Mouse (Mus musculus): Measurements from ENCODE around the gene Nptx1. TPM values are rescaled to one million over a fixed set of nuclear protein-coding genes. Genes with fewer than 3 reads are reported as not detected.

Nptx1 gene
- polyA plus RNA-seq, 1 experiment from 2014 or later = 1.0 TPM

DNA sequence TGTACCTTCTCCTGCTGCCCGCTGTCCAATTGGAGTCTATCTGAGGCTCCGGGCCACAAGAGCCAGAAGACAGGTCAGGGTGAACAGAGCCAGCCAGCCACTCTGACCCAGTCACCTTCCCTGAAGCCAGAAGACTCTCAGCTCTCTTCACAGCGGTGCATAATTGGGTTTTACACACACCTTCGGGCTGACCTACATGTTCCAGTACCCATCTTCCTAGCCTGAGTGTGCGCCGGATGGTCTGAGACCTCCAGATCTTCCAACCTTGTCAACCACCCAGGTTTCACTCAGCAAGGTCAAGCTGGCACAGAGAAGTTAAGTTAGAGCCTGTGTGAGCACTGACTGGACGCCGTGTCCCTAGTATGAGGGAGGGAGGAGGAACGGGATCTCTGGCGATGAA, 16.8 kb upstream of the Nptx1 start:
- WGBS = 84% methylated on average over 10 of the region's 10 CpGs
- H3K4me2 ChIP-seq = no peak overlapping the region
- no peak overlapping the region for H3K9ac ChIP-seq (replicated peaks)
- peaks cover 23% of the 10 kb centered on the region for H3K4me1 ChIP-seq (replicated peaks)
- H3K4me3 ChIP-seq (replicated peaks) = no peak overlapping the region
- no peak for ATAC-seq (ENCODE audit: insufficient number of reproducible peaks, insufficient read depth, low FRiP score, low TSS enrichment, low read depth)
- H3K36me3 ChIP-seq = no peaks in the 10 kb centered on the region
- H3K9me3 ChIP-seq = no peaks in the 10 kb centered on the region
- peaks cover 44% of the 10 kb centered on the region for H3K27me3 ChIP-seq
- no peak overlapping the region for H3K27ac ChIP-seq

DNA sequence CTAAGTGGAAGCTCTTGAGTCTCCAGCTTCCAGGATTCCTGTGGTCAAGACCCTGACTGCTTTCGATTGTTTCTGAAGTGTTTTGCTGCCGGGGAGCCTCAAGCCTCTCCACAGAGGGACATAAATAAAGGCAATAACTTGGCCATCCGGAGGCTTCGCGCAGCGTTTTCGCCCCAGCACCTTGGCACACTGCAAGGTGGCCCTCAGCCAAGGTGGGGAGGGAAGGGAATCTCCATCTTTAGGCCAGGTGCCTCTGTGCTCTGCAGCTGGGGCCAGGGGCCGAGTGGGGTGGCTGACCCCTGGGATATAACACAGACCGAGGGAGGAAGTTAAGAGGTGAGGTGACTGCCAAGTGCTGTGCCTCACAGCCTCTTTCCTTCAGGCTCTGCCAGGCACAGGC, 15.6 kb upstream of the Nptx1 start:
- Histone ChIP-seq H3K9ac (replicated peaks) (peak overlapping the region; percentile 19; the same call in 1 of the 2 replicates), H3K4me2 (no peak overlapping the region), H3K36me3 (no peaks in the 10 kb centered on the region), H3K27ac (no peak overlapping the region), H3K9me3 (no peaks in the 10 kb centered on the region), H3K4me1 (replicated peaks) (peaks cover 35% of the 10 kb centered on the region), H3K27me3 (peaks cover 44% of the 10 kb centered on the region), H3K4me3 (replicated peaks) (no peak overlapping the region)
- ATAC-seq (ENCODE audit: insufficient number of reproducible peaks, insufficient read depth, low FRiP score, low TSS enrichment, low read depth) = no peak
- WGBS = 55% methylated on average over 9 of the region's 9 CpGs

DNA sequence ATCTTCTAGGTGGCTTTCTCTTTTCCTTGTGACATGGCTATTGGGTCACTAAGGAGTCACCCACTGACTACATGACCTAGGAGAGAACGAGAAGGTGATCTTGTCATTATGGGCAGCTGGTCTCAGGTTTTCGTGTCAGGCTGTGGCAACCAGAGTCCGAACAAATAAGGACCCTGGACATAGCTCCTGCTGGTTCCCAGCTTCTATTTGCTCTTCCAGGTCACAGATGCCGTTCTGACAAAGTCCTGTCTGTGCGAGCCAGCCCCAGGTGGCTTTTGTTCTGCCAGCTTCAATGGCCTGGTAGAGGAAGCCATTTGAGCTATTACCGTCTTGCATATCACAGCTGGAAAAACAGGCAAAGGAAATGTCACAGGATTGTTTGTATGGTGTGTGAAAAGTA, 14.7 kb upstream of the Nptx1 start:
- Histone ChIP-seq H3K4me3 (replicated peaks) (no peak overlapping the region), H3K4me1 (replicated peaks) (peaks cover 41% of the 10 kb centered on the region), H3K36me3 (no peaks in the 10 kb centered on the region), H3K9ac (replicated peaks) (no peak overlapping the region; the same call in 1 of the 2 replicates), H3K4me2 (no peak overlapping the region), H3K27ac (no peak overlapping the region), H3K27me3 (peaks cover 45% of the 10 kb centered on the region), H3K9me3 (no peaks in the 10 kb centered on the region)
- WGBS = 53% methylated on average over 6 of the region's 6 CpGs
- ATAC-seq (ENCODE audit: insufficient number of reproducible peaks, insufficient read depth, low FRiP score, low TSS enrichment, low read depth) = no peak

DNA sequence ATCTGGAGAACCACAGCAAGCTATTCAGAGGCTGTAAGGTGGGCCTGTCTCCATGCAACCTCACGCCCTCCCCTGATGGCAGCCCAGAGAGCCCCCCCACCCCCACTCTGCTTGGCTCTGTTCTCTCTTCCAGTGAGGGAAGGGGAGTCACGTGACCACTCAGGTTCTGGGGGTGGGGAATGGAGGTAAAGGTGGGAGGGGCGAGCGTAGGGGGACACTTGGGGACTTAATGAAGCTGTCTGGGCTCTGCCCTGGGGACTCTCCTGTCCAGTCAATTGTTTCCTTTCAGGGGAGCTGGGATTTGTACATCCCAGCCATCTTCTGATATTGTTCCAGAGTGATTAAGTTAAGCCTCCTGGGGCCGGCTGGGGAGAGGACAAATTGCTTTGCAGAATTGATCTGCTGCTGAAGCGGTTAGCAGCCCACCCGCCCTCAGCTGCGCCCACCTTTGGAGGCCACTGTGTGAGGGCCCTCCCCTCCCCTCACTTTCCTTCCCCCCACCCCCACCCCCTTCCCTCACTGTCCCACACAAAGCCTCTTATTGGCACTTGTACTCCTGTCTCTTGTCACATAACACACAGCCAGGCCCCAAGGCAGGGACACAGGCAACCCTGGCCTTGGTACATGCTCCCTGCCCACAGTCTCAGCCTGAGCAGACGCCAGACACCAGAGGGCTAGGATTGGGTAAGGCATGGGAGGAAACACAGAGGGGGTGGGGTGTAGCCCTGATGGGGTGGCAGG, 11.5 kb upstream of the Nptx1 start:
- no peaks in the 10 kb centered on the region for H3K36me3 ChIP-seq
- ATAC-seq (ENCODE audit: insufficient number of reproducible peaks, insufficient read depth, low FRiP score, low TSS enrichment, low read depth) = peak; percentile 70
- peak overlapping the region; percentile 27; the same call in 1 of the 2 replicates for H3K9ac ChIP-seq (replicated peaks)
- no peaks in the 10 kb centered on the region for H3K9me3 ChIP-seq
- peak overlapping the region; percentile 47 for H3K4me2 ChIP-seq
- peaks cover 33% of the 10 kb centered on the region for H3K4me1 ChIP-seq (replicated peaks)
- H3K4me3 ChIP-seq (replicated peaks) = 0 out of 2 replicates have a peak overlapping the region, but pooled peaks have one; percentile 7
- peaks cover 46% of the 10 kb centered on the region for H3K27me3 ChIP-seq
- 7% methylated on average over 9 of the region's 9 CpGs for WGBS
- peak overlapping the region; percentile 74 for H3K27ac ChIP-seq

DNA sequence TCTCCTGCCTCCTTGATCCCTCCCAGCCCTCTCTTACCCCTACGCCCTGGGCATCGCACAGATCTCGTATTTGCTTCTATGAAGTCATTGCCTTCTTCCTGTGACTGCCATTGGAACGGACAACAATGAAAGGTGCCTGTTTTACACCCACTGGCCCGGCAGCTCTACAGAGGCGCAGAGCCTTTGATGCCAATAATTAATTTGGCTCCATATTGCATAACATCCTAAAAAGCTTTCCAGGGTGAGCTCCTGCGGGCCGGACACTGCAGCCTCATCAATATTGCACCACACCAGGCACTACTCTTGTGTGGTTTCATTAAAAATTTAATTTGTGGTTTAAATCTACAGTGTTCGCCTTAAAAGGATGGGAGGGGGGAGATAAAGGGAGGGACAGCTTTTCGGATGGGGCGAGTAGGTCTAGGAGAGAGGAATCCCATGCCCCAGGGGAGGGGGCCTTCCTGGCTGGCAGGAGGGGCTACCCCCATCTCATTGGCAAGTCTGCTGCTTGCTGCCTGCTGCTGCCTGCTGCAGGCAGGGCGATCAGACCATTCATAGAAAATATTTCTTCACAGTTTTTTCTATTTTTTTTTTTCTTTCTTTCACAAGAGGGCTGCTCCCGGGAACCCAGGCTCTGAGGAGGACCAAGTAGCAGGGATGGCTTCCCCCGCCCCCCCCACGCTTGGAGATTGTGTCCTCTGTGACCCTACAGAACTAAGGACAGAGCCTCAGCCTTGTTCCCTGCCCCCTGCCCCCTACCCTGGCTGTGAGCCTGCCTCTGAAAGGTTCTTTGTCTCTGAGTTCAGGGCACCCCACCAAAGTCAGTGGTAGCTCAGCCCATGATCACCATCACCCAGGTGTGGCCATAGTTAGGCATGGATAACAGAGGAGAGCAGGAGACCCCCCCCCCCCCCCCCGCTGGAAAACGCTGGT, 10.7 kb upstream of the Nptx1 start:
- no peaks in the 10 kb centered on the region for H3K9me3 ChIP-seq
- H3K9ac ChIP-seq (replicated peaks) = peak overlapping the region; percentile 27; the same call in 1 of the 2 replicates
- peaks cover 26% of the 10 kb centered on the region for H3K4me1 ChIP-seq (replicated peaks)
- peak overlapping the region; percentile 47 for H3K4me2 ChIP-seq
- H3K4me3 ChIP-seq (replicated peaks) = 0 out of 2 replicates have a peak overlapping the region, but pooled peaks have one; percentile 7
- peak; percentile 62 for ATAC-seq (ENCODE audit: insufficient number of reproducible peaks, insufficient read depth, low FRiP score, low TSS enrichment, low read depth)
- H3K27ac ChIP-seq = peak overlapping the region; percentile 74
- 28% methylated on average over 17 of the region's 17 CpGs for WGBS
- peaks cover 46% of the 10 kb centered on the region for H3K27me3 ChIP-seq
- H3K36me3 ChIP-seq = no peaks in the 10 kb centered on the region

DNA sequence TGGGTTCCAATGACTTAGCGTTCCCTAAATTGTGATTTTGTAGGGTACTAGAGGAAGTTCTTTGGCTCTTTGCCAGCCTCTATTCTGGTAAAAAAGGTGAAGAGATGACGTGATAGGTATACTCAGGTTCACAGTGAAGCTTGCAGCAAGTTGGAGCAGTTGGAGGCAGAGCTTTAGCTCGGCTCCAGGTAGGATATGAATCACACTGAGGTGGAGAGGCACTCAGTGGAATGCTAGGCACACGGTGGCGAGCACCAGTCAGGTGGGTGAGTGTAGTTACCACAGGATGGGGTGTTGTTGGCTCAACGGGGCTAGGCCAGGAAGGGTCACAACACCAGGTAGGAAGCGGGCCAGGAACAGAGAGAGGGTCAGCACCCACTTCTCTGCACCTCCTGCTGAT, 7.6 kb upstream of the Nptx1 start:
- H3K27me3 ChIP-seq = peaks cover 65% of the 10 kb centered on the region
- WGBS = 79% methylated on average over 7 of the region's 7 CpGs

DNA sequence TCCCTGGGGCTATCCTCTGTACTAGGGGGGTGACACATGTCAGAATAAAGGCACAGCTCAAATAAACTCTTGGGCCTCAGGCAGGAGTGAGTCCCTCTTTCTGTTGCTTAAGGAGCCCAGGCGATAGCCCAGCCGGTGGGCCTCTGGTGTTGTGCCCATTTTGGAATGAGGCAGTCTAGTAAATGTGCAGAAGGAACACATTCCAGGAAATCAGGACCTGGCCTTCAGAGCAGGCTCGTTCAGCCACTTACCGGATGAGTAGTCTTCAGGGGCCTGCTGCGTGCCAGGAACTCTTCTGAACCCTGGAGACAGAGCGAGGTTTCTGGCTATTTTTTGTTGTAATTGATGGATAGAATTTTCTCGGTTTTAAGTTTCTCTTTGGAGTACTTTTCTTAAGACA, 7.2 kb upstream of the Nptx1 start:
- Histone ChIP-seq H3K27me3 (peaks cover 69% of the 10 kb centered on the region), H3K9me3 (no peaks in the 10 kb centered on the region), H3K4me2 (no peak overlapping the region), H3K9ac (replicated peaks) (no peak overlapping the region), H3K4me1 (replicated peaks) (peaks cover 31% of the 10 kb centered on the region), H3K27ac (no peak overlapping the region), H3K4me3 (replicated peaks) (no peak overlapping the region), H3K36me3 (no peaks in the 10 kb centered on the region)
- 75% methylated on average over 7 of the region's 7 CpGs for WGBS
- ATAC-seq (ENCODE audit: insufficient number of reproducible peaks, insufficient read depth, low FRiP score, low TSS enrichment, low read depth) = no peak

More for the DNA sequence above, 7.6 kb upstream of the Nptx1 start:
- ATAC-seq (ENCODE audit: insufficient number of reproducible peaks, insufficient read depth, low FRiP score, low TSS enrichment, low read depth) = no peak
- Histone ChIP-seq H3K4me1 (replicated peaks) (peaks cover 31% of the 10 kb centered on the region), H3K27ac (no peak overlapping the region), H3K36me3 (no peaks in the 10 kb centered on the region), H3K4me3 (replicated peaks) (no peak overlapping the region), H3K9ac (replicated peaks) (no peak overlapping the region), H3K4me2 (no peak overlapping the region), H3K9me3 (no peaks in the 10 kb centered on the region)

DNA sequence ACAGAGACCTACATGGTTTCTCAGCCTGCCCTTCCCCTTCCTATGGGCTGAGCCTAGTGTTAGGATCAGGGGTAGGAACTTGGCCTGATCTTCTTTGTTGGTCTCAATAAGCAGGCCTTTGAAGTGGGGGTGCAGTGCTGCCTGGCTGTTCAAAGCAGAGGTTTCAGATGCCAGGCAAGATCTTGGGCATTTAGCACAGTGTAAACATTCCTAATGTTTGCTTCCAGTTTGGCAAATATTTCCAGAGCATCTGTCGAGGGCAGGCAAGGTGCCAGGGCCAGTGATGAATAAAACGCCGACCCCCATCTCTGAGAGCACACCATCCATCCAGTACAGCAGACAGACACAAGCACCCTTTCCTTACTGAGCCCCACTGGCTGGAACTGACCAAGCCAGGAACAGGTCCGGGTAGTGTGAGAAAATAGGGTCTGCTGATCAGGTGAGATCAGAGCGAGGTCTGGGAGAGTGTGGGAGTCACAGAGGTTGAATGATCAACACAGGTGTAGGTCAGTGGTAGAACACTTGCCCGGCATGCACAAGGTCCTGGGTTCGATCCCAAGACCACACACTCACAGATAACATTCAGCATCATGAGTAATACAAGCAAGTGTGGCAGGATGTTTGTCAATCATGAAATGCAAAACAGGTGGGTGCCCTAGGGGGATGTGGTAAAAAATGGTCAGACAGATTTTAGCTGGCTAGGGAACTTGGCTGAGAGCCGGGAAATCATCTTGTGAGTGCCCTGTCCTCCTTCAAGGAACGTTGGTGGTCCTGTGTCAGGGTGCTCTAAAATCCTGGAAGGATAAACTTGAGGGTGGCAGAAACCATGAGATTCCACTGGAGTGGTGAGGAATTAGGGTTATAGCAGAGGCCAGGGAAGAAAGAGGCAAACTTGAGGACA, 5.6 kb upstream of the Nptx1 start:
- Histone ChIP-seq H3K4me3 (replicated peaks) (no peak overlapping the region), H3K4me1 (replicated peaks) (peaks cover 31% of the 10 kb centered on the region), H3K27ac (no peak overlapping the region), H3K36me3 (no peaks in the 10 kb centered on the region), H3K9me3 (no peaks in the 10 kb centered on the region), H3K27me3 (peaks cover 85% of the 10 kb centered on the region), H3K9ac (replicated peaks) (no peak overlapping the region), H3K4me2 (no peak overlapping the region)
- no peak for ATAC-seq (ENCODE audit: insufficient number of reproducible peaks, insufficient read depth, low FRiP score, low TSS enrichment, low read depth)
- WGBS = 62% methylated on average over 9 of the region's 9 CpGs

DNA sequence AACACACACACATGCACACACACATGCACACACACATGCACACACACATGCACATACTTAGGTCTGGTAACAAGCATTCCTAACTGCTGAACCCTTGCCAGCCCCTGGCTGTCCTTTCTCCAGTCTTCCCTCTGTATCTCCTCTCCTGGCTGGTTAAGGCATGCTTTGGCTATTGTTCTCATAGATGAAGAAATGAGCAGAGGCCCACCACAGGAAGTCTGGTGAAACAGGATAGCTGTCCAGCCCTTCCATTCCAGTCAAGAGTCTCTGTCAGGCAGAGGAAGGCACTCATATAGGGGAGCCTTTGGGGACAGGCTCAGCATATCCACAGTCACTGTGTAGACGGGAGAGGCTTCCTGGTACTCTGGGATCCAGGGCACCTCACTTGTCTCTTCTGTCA, 4.7 kb upstream of the Nptx1 start:
- Histone ChIP-seq H3K9me3 (no peaks in the 10 kb centered on the region), H3K36me3 (no peaks in the 10 kb centered on the region), H3K9ac (replicated peaks) (no peak overlapping the region), H3K27me3 (peaks cover 92% of the 10 kb centered on the region), H3K4me1 (replicated peaks) (peaks cover 34% of the 10 kb centered on the region), H3K4me3 (replicated peaks) (no peak overlapping the region), H3K4me2 (no peak overlapping the region), H3K27ac (no peak overlapping the region)
- 57% methylated on average over 1 of the region's 1 CpGs for WGBS
- no peak for ATAC-seq (ENCODE audit: insufficient number of reproducible peaks, insufficient read depth, low FRiP score, low TSS enrichment, low read depth)

DNA sequence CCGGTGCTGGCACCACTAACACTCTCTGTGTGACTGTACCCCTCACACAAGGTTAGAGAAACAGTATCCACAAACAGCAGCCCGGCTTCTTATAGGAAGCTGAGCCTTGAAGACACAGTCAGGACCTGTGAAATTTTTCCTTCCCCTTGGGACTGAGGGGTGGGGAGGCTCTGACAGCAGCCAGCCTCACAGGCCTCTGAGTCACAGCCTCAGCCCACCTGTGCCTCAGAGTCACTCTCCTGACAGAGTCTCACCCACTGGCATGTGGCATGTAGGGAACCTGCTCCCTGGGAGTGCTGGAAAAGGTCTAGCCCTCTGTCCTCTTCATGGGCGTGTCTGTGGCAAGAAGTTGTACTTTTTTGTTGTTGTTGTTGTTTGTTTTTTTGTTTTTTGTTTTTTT, 3.9 kb upstream of the Nptx1 start:
- no peak overlapping the region for H3K4me2 ChIP-seq
- 44% methylated on average over 3 of the region's 3 CpGs for WGBS
- H3K9me3 ChIP-seq = no peaks in the 10 kb centered on the region
- H3K27me3 ChIP-seq = peaks cover 93% of the 10 kb centered on the region
- no peak overlapping the region for H3K27ac ChIP-seq
- H3K9ac ChIP-seq (replicated peaks) = no peak overlapping the region
- no peaks in the 10 kb centered on the region for H3K36me3 ChIP-seq
- H3K4me1 ChIP-seq (replicated peaks) = peaks cover 42% of the 10 kb centered on the region
- H3K4me3 ChIP-seq (replicated peaks) = no peak overlapping the region
- no peak for ATAC-seq (ENCODE audit: insufficient number of reproducible peaks, insufficient read depth, low FRiP score, low TSS enrichment, low read depth)

Measured in limb, embryonic 12.5 days (tissue).